Mouse (Mus musculus): ENCODE data around the gene Usp5. TPM values are rescaled to one million over a fixed set of nuclear protein-coding genes. Genes with fewer than 3 reads are reported as not detected.
A peak's percentile ranks its signal among the peaks of the same experiment; 100 is the strongest.

Gene Usp5
- polyA plus RNA-seq, 1 experiment from 2014 or later = 223 TPM

DNA sequence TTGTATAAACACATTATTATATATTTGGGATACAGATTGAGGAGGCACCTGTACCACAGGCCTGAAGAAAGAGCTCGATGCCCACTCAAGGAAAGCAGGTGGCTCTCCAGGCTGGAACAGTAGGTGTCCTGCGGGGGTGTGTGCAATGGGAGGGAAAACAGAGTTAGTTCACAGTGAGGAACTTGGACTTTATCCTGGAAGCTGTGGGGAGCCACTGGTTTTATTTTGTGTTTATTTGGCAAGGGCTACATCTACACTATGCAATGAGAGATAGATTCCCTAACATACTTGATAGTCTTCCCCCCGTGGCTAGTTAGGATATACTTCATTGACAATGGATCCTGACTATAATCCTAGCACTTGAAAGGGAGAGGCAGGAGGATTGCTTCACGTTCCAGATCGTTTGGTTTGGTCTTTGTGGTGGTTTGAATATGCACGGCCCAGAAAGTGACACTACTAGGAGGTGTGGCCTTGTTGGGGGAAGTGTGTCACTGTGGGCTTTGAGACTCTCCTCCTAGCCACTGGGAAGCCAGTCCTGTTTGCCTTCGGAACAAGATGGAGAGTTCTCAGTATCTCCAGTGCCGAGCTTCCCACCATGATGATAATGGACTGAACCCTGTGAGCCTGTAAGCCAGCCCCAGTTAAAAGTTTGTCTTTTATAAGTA is 42.4 kb downstream of the Usp5 start:
- 52% methylated on average over 8 of the region's 8 CpGs for WGBS
- ATAC-seq = no peak

DNA sequence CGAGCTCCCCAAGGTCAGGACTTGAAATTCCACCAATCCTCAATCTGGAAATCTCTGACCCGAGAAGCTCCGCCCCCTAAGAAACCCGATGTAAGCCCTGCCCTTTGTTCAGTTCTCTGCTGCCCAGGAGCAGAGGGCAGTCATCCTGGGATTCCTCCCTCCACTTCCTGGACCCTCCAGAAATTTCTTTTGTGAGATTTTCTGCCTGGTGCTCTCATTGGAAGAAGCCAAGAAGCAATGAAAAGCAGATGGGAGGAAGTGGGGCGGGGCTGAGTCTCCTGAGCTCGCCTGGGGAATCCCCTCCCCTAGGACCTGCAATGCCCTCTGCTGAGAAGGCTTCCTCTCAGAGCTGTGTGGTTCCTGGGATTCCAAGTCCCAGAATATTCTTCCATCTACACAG is 46.8 kb downstream of the Usp5 start:
- no peak for ATAC-seq
- Histone ChIP-seq H3K27me3 (ENCODE audit: control insufficient read depth, insufficient read depth, low read depth, low read length) (no peaks in the 10 kb centered on the region), H3K4me1 (ENCODE audit: control insufficient read depth, insufficient read depth, low read length) (peaks cover 9% of the 10 kb centered on the region), H3K9me3 (replicated peaks; ENCODE audit: control insufficient read depth, low read length, poor library complexity, severe bottlenecking) (no peaks in the 10 kb centered on the region), H3K4me2 (ENCODE audit: low read length) (no peak overlapping the region), H3K4me3 (ENCODE audit: low read depth, low read length) (no peak overlapping the region), H3K36me3 (ENCODE audit: control insufficient read depth, insufficient read depth, low read length) (no peaks in the 10 kb centered on the region), H3K27ac (ENCODE audit: low read length) (no peak overlapping the region), H3K9ac (ENCODE audit: low read depth, low read length) (no peak overlapping the region)
- WGBS = 25% methylated on average over 6 of the region's 6 CpGs

More for the DNA sequence above, 42.4 kb downstream of the Usp5 start:
- Histone ChIP-seq H3K9ac (ENCODE audit: low read depth, low read length) (no peak overlapping the region), H3K4me1 (ENCODE audit: control insufficient read depth, insufficient read depth, low read length) (no peaks in the 10 kb centered on the region), H3K4me3 (ENCODE audit: low read depth, low read length) (no peak overlapping the region), H3K27ac (ENCODE audit: low read length) (no peak overlapping the region), H3K27me3 (ENCODE audit: control insufficient read depth, insufficient read depth, low read depth, low read length) (no peaks in the 10 kb centered on the region), H3K4me2 (ENCODE audit: low read length) (no peak overlapping the region), H3K36me3 (ENCODE audit: control insufficient read depth, insufficient read depth, low read length) (no peaks in the 10 kb centered on the region), H3K9me3 (replicated peaks; ENCODE audit: control insufficient read depth, low read length, poor library complexity, severe bottlenecking) (no peaks in the 10 kb centered on the region)

DNA sequence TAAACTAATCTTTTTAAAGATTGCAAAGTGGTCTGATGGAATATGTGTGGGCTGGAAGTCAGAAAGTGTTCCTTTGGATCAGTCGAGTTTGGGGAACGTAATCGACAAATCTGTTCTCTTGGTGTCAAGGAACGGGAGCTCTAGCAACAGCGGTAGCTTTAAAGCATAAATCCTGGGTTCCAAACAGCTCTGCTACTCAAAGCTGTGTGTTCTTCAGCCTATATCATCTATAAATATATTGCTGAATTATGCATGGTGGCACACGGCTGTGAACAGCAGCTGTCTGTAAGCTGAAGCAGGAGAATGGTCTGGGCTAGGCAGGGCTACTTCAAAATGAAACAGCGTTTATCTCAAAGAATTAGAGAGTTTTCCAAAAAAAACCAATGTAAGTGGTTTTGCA is 48.4 kb downstream of the Usp5 start:
- Histone ChIP-seq H3K4me3 (ENCODE audit: low read depth, low read length) (no peak overlapping the region), H3K4me2 (ENCODE audit: low read length) (no peak overlapping the region), H3K9ac (ENCODE audit: low read depth, low read length) (no peak overlapping the region), H3K9me3 (replicated peaks; ENCODE audit: control insufficient read depth, low read length, poor library complexity, severe bottlenecking) (no peaks in the 10 kb centered on the region), H3K27me3 (ENCODE audit: control insufficient read depth, insufficient read depth, low read depth, low read length) (no peaks in the 10 kb centered on the region), H3K27ac (ENCODE audit: low read length) (no peak overlapping the region), H3K36me3 (ENCODE audit: control insufficient read depth, insufficient read depth, low read length) (no peaks in the 10 kb centered on the region), H3K4me1 (ENCODE audit: control insufficient read depth, insufficient read depth, low read length) (peaks cover 9% of the 10 kb centered on the region)
- ATAC-seq = no peak
- WGBS = 86% methylated on average over 7 of the region's 7 CpGs

DNA sequence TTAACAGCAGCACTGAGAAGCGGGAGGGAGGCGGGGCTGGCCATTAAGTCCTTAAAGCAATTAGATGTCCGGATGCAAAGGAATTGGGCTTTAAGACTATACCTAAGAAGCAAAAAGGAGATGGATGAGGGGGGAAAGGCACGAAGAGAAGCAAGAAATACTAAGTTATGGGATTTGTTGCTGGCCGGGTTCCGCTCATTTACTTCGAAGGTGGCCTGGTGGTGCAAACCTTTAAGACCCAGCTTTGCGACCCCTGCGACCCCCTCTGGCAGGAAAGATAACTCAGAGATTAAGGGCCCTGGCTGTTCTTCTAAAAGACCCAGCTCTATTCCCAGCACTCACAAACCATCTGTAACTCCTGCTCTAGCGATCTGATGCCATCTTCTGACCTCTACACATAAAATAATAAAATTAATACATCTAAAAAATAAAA is 49.3 kb downstream of the Usp5 start:
- H3K9me3 ChIP-seq (replicated peaks; ENCODE audit: control insufficient read depth, low read length, poor library complexity, severe bottlenecking) = no peaks in the 10 kb centered on the region
- peak overlapping the region; percentile 34 for H3K4me3 ChIP-seq (ENCODE audit: low read depth, low read length)
- H3K4me2 ChIP-seq (ENCODE audit: low read length) = peak overlapping the region; percentile 64
- H3K36me3 ChIP-seq (ENCODE audit: control insufficient read depth, insufficient read depth, low read length) = no peaks in the 10 kb centered on the region
- WGBS = 3% methylated on average over 10 of the region's 10 CpGs
- H3K4me1 ChIP-seq (ENCODE audit: control insufficient read depth, insufficient read depth, low read length) = peaks cover 9% of the 10 kb centered on the region
- no peaks in the 10 kb centered on the region for H3K27me3 ChIP-seq (ENCODE audit: control insufficient read depth, insufficient read depth, low read depth, low read length)
- no peak overlapping the region for H3K9ac ChIP-seq (ENCODE audit: low read depth, low read length)
- no peak overlapping the region for H3K27ac ChIP-seq (ENCODE audit: low read length)
- ATAC-seq = peak; percentile 33; the same call in 1 of the 2 replicates

DNA sequence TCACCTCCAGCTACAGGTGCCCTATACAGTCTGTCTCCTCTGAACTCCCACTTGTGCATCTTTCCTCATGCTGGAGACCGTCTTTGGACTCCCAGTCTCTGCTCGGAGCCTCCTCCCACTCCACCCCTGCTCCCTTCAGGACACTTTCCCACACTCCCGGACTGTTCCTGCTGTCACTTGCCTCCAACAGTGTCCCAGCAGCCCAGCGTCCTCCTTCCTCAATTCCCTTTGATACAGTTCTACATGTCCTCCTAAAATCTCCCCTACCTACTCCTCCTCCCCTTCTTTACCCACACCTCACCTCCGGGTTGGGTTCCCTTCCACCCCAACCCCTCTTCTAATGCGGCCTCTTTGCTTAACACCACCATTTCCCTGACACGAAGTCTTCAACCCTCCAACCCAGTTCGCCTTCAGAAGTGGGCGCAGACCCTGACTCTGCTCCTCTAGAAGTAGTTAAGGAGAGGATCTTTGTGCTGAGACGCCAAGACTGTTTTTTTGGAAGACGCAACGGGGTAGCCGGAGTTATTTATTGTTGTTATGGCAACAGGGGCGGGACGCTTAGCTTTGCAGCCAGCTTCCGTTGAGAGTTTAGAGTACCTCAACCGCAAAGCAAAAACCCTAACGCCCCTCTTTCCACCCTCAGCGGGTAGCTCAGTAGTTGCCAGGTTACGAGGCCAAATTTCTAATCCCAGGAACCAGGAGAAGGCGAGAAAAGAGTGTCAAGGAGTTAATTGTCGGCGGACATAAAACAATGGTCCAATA is 49.9 kb downstream of the Usp5 start, which contains the start of gene Lrrc23:
TSS of gene Lrrc23 (minus strand) at position 506 of the 762 bp plus-strand sequence.
- Histone ChIP-seq H3K27ac (ENCODE audit: low read length) (no peak within 1 kb of the TSS), H3K9me3 (replicated peaks; ENCODE audit: control insufficient read depth, low read length, poor library complexity, severe bottlenecking) (no peaks in the 10 kb centered on the region), H3K27me3 (ENCODE audit: control insufficient read depth, insufficient read depth, low read depth, low read length) (no peaks in the 10 kb centered on the region), H3K36me3 (ENCODE audit: control insufficient read depth, insufficient read depth, low read length) (no peaks in the 10 kb centered on the region), H3K9ac (ENCODE audit: low read depth, low read length) (0 out of 2 replicates have a peak within 1 kb of the TSS, but pooled peaks have one; percentile 5), H3K4me1 (ENCODE audit: control insufficient read depth, insufficient read depth, low read length) (peaks cover 9% of the 10 kb centered on the region), H3K4me3 (ENCODE audit: low read depth, low read length) (peak within 1 kb of the TSS; percentile 34), H3K4me2 (ENCODE audit: low read length) (peak within 1 kb of the TSS; percentile 64)
- WGBS = 2% methylated on average over 23 of the region's 23 CpGs
- ATAC-seq = peak; percentile 69

DNA sequence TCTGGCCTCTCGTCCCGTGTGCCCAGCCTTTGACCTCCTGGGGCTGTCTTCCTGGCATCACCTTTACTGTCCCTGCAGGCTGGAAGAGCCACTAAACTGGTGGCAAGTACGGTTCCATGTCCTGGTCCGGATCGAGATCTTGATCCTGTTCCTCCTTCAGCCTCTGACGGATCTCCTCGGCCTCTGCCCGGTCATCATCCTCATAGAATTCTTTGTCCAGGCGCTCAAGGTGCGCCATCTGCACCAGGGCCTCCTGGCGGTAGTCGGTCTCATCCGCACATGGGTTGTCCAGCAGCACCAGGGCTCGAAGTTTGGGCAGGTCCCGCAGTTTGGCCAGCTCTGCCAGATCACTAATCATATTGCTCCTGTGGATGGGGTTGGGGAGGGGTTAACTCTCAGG is 58.8 kb downstream of the Usp5 start:
- Histone ChIP-seq H3K9me3 (replicated peaks; ENCODE audit: control insufficient read depth, low read length, poor library complexity, severe bottlenecking) (no peaks in the 10 kb centered on the region), H3K4me1 (ENCODE audit: control insufficient read depth, insufficient read depth, low read length) (peaks cover 18% of the 10 kb centered on the region), H3K4me2 (ENCODE audit: low read length) (no peak overlapping the region), H3K9ac (ENCODE audit: low read depth, low read length) (peak overlapping the region; percentile 84; the same call in 1 of the 2 replicates), H3K36me3 (ENCODE audit: control insufficient read depth, insufficient read depth, low read length) (no peaks in the 10 kb centered on the region), H3K27ac (ENCODE audit: low read length) (no peak overlapping the region), H3K27me3 (ENCODE audit: control insufficient read depth, insufficient read depth, low read depth, low read length) (no peaks in the 10 kb centered on the region), H3K4me3 (ENCODE audit: low read depth, low read length) (no peak overlapping the region)
- no peak for ATAC-seq
- WGBS = 88% methylated on average over 15 of the region's 15 CpGs

DNA sequence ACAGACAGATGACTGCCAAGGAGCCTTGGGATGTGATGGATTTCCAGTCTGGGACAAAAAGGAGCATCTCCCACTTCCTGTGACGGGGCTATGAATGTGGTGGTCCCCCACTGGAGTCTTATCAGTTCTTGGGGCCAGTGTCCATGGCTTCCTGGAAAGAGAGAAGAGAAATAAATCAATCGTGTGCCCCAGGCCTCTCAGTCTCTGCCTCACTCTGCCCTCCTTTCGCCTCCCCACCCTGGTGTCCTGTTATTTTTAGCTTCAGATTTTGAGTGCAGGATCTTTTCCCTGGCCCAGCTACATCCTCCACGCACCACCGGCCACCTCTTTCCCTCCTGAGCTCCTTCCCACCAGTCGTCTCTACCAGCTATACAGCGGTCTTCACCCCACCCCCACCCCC is 59.3 kb downstream of the Usp5 start:
- H3K27me3 ChIP-seq (ENCODE audit: control insufficient read depth, insufficient read depth, low read depth, low read length) = no peaks in the 10 kb centered on the region
- no peaks in the 10 kb centered on the region for H3K36me3 ChIP-seq (ENCODE audit: control insufficient read depth, insufficient read depth, low read length)
- WGBS = 63% methylated on average over 7 of the region's 7 CpGs
- H3K4me3 ChIP-seq (ENCODE audit: low read depth, low read length) = peak overlapping the region; percentile 68
- H3K9me3 ChIP-seq (replicated peaks; ENCODE audit: control insufficient read depth, low read length, poor library complexity, severe bottlenecking) = no peaks in the 10 kb centered on the region
- H3K4me1 ChIP-seq (ENCODE audit: control insufficient read depth, insufficient read depth, low read length) = peaks cover 18% of the 10 kb centered on the region
- no peak; the same call in 1 of the 2 replicates for ATAC-seq
- peak overlapping the region; percentile 84 for H3K9ac ChIP-seq (ENCODE audit: low read depth, low read length)
- H3K27ac ChIP-seq (ENCODE audit: low read length) = peak overlapping the region; percentile 77; the same call in 1 of the 2 replicates
- peak overlapping the region; percentile 77 for H3K4me2 ChIP-seq (ENCODE audit: low read length)

DNA sequence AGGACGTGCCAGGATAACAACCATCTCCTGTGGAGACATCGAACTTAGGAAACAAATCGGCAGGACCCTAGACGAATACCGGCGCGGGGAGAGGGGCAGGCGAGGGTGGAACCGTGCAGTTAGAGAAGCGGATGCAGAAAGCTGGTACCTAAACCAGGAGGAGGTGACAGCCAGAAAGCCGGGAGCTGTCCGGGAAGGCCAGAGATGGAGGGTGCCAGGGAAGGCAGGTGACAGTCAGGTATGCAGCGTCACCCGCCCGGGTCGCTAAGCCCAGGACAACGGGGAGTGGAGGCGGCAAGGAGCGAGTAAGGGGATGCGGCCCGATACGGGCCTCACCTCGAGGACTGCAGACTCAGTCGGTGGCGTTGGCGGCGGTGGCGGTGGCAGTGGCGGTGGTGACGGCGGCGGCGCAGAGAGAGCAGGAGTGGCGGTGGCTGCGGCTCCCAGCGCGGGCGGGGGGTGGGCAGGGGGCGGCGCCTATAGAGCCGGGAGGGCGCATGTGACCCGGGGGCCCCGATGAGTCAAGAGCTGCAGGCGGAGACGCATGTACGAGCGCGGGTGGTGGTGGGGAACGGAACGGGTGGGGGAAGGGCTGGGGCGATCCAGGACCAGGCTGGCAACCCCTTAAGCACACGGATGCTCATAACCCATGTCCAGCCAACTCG is 60.1 kb downstream of the Usp5 start, which contains the start of gene Eno2:
TSS of gene Eno2 (minus strand) at position 573 of the 665 bp plus-strand sequence.
- under 1% methylated on average over 51 of the region's 54 CpGs for WGBS
- ATAC-seq = peak; percentile 86
- H3K4me3 ChIP-seq (ENCODE audit: low read depth, low read length) = peak within 1 kb of the TSS; percentile 68
- no peaks in the 10 kb centered on the region for H3K9me3 ChIP-seq (replicated peaks; ENCODE audit: control insufficient read depth, low read length, poor library complexity, severe bottlenecking)
- peaks cover 18% of the 10 kb centered on the region for H3K4me1 ChIP-seq (ENCODE audit: control insufficient read depth, insufficient read depth, low read length)
- H3K27me3 ChIP-seq (ENCODE audit: control insufficient read depth, insufficient read depth, low read depth, low read length) = no peaks in the 10 kb centered on the region
- peak within 1 kb of the TSS; percentile 77 for H3K27ac ChIP-seq (ENCODE audit: low read length)
- peak within 1 kb of the TSS; percentile 77 for H3K4me2 ChIP-seq (ENCODE audit: low read length)
- no peaks in the 10 kb centered on the region for H3K36me3 ChIP-seq (ENCODE audit: control insufficient read depth, insufficient read depth, low read length)
- peak within 1 kb of the TSS; percentile 84 for H3K9ac ChIP-seq (ENCODE audit: low read depth, low read length)
